Mouse (Mus musculus): ENCODE measurements at regions not wholly inside any gene's neighbourhood (a gene's known extent, or its start where the extent isn't known, plus 50 kb on each side); places are given as distances from the start of the nearest gene placed in this dataset.
"Not testable (repeated sequence)": the region's sequence is repeated elsewhere in the genome, so short reads cannot be mapped to it uniquely, and the experiment has no call there.

GRCm38 (mm10) chr10:15046285-15046684 is 328.3 kb upstream of the Gje1 start:
- Histone ChIP-seq H3K9ac (ENCODE audit: low read length) (no peak overlapping the region), H3K36me3 (ENCODE audit: control insufficient read depth, insufficient read depth, low read length) (no peaks in the 10 kb centered on the region), H3K4me1 (replicated peaks; ENCODE audit: control insufficient read depth, insufficient read depth, low read length) (no peaks in the 10 kb centered on the region), H3K27ac (ENCODE audit: low read depth) (no peak overlapping the region), H3K4me3 (ENCODE audit: low read depth, low read length) (no peak overlapping the region), H3K27me3 (replicated peaks; ENCODE audit: control insufficient read depth, insufficient read depth, low read length) (no peaks in the 10 kb centered on the region), H3K9me3 (ENCODE audit: control insufficient read depth, low read length) (no peaks in the 10 kb centered on the region), H3K4me2 (ENCODE audit: low read length) (no peak overlapping the region)
- ATAC-seq (replicated peaks; ENCODE audit: low FRiP score, low TSS enrichment, low read depth) (no peak), DNase-seq (ENCODE audit: low spot score) (no peak)
- WGBS: 68% methylated on average over 4 of the region's 4 CpGs

- H3K4me1 ChIP-seq (replicated peaks; ENCODE audit: control insufficient read depth, insufficient read depth, low read length): no peaks in the 10 kb centered on the region
- H3K36me3 ChIP-seq (ENCODE audit: control insufficient read depth, insufficient read depth, low read length): no peaks in the 10 kb centered on the region
- DNase-seq (ENCODE audit: low spot score) (no peak), ATAC-seq (replicated peaks; ENCODE audit: low FRiP score, low TSS enrichment, low read depth) (no peak)
- H3K4me3 ChIP-seq (ENCODE audit: low read depth, low read length): no peak overlapping the region
- WGBS: 64% methylated on average over 3 of the region's 3 CpGs
- H3K27me3 ChIP-seq (replicated peaks; ENCODE audit: control insufficient read depth, insufficient read depth, low read length): no peaks in the 10 kb centered on the region
- H3K27ac ChIP-seq (ENCODE audit: low read depth): no peak overlapping the region
- H3K9me3 ChIP-seq (ENCODE audit: control insufficient read depth, low read length): no peaks in the 10 kb centered on the region
- no peak overlapping the region for H3K9ac ChIP-seq (ENCODE audit: low read length)
- no peak overlapping the region for H3K4me2 ChIP-seq (ENCODE audit: low read length)
Measured at GRCm38 (mm10) chr10:15037571-15037970, 319.6 kb upstream of the Gje1 start.

DNA sequence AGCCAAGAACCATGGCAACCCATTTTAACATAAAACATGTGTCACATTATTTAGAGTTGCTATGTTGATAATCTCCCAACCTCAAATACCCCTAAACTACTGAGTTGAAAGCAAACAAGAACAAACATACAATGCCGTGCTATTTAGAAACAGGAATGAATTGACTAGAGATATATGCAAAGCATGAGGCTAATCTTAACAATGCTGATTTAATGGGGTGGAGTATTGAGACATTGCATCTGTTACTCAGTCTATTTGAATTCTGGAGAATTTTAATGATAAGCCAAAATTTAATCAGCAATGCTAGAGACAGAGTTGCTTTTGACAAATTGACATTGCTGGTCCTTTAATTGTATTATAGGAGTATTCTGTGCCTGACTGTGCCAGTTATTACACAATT is 313.5 kb upstream of the Gje1 start:
- Histone ChIP-seq H3K4me1 (replicated peaks; ENCODE audit: control insufficient read depth, insufficient read depth, low read length) (no peaks in the 10 kb centered on the region), H3K27me3 (replicated peaks; ENCODE audit: control insufficient read depth, insufficient read depth, low read length) (no peaks in the 10 kb centered on the region), H3K9ac (ENCODE audit: low read length) (no peak overlapping the region), H3K9me3 (ENCODE audit: control insufficient read depth, low read length) (no peaks in the 10 kb centered on the region), H3K4me3 (ENCODE audit: low read depth, low read length) (no peak overlapping the region), H3K27ac (ENCODE audit: low read depth) (no peak overlapping the region), H3K36me3 (ENCODE audit: control insufficient read depth, insufficient read depth, low read length) (no peaks in the 10 kb centered on the region), H3K4me2 (ENCODE audit: low read length) (no peak overlapping the region)
- no peak for DNase-seq (ENCODE audit: low spot score)
- 67% methylated on average over 1 of the region's 1 CpGs for WGBS
- ATAC-seq (replicated peaks; ENCODE audit: low FRiP score, low TSS enrichment, low read depth): no peak

GRCm38 (mm10) chr10:15029151-15029550 is 311.1 kb upstream of the Gje1 start:
- Histone ChIP-seq H3K36me3 (ENCODE audit: control insufficient read depth, insufficient read depth, low read length) (no peaks in the 10 kb centered on the region), H3K9me3 (ENCODE audit: control insufficient read depth, low read length) (no peaks in the 10 kb centered on the region), H3K27ac (ENCODE audit: low read depth) (no peak overlapping the region), H3K9ac (ENCODE audit: low read length) (no peak overlapping the region), H3K4me1 (replicated peaks; ENCODE audit: control insufficient read depth, insufficient read depth, low read length) (no peaks in the 10 kb centered on the region), H3K4me2 (ENCODE audit: low read length) (no peak overlapping the region), H3K4me3 (ENCODE audit: low read depth, low read length) (no peak overlapping the region), H3K27me3 (replicated peaks; ENCODE audit: control insufficient read depth, insufficient read depth, low read length) (no peaks in the 10 kb centered on the region)
- DNase-seq (ENCODE audit: low spot score) (no peak), ATAC-seq (replicated peaks; ENCODE audit: low FRiP score, low TSS enrichment, low read depth) (no peak)

- H3K9me3 ChIP-seq (ENCODE audit: control insufficient read depth, low read length): no peaks in the 10 kb centered on the region
- no peak overlapping the region for H3K4me3 ChIP-seq (ENCODE audit: low read depth, low read length)
- H3K36me3 ChIP-seq (ENCODE audit: control insufficient read depth, insufficient read depth, low read length): no peaks in the 10 kb centered on the region
- 80% methylated on average over 4 of the region's 4 CpGs for WGBS
- no peak overlapping the region for H3K4me2 ChIP-seq (ENCODE audit: low read length)
- no peaks in the 10 kb centered on the region for H3K4me1 ChIP-seq (replicated peaks; ENCODE audit: control insufficient read depth, insufficient read depth, low read length)
- no peaks in the 10 kb centered on the region for H3K27me3 ChIP-seq (replicated peaks; ENCODE audit: control insufficient read depth, insufficient read depth, low read length)
- H3K9ac ChIP-seq (ENCODE audit: low read length): no peak overlapping the region
- no peak for DNase-seq (ENCODE audit: low spot score)
- no peak overlapping the region for H3K27ac ChIP-seq (ENCODE audit: low read depth)
- no peak for ATAC-seq (replicated peaks; ENCODE audit: low FRiP score, low TSS enrichment, low read depth)
Measured at GRCm38 (mm10) chr10:15013919-15014318, 295.9 kb upstream of the Gje1 start.

DNA sequence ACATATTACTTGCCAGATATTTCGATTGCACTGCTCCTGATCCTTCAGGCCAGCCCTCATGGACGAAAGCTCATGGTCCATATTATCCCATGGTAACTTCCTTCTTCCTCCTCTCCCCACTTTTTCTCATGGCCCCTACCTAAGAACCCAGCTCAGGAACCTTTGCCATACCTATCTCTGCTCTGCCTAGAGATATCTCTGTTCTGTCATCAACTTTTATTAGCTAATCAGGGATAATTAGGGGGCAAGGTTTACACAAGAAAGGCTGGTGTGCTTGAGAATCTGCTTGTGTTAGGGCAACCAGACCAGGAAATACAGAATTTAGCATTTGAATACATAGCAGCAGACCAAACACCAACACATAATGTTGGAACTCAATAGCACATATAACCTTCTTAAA is 278.4 kb upstream of the Gje1 start:
- H3K27me3 ChIP-seq (replicated peaks; ENCODE audit: control insufficient read depth, insufficient read depth, low read length): no peaks in the 10 kb centered on the region
- H3K9me3 ChIP-seq (ENCODE audit: control insufficient read depth, low read length): no peaks in the 10 kb centered on the region
- H3K4me2 ChIP-seq (ENCODE audit: low read length): no peak overlapping the region
- 83% methylated on average over 2 of the region's 2 CpGs for WGBS
- no peak overlapping the region for H3K27ac ChIP-seq (ENCODE audit: low read depth)
- H3K4me3 ChIP-seq (ENCODE audit: low read depth, low read length): no peak overlapping the region
- H3K36me3 ChIP-seq (ENCODE audit: control insufficient read depth, insufficient read depth, low read length): no peaks in the 10 kb centered on the region
- no peaks in the 10 kb centered on the region for H3K4me1 ChIP-seq (replicated peaks; ENCODE audit: control insufficient read depth, insufficient read depth, low read length)
- ATAC-seq (replicated peaks; ENCODE audit: low FRiP score, low TSS enrichment, low read depth) (no peak), DNase-seq (ENCODE audit: low spot score) (no peak)
- H3K9ac ChIP-seq (ENCODE audit: low read length): no peak overlapping the region

DNA sequence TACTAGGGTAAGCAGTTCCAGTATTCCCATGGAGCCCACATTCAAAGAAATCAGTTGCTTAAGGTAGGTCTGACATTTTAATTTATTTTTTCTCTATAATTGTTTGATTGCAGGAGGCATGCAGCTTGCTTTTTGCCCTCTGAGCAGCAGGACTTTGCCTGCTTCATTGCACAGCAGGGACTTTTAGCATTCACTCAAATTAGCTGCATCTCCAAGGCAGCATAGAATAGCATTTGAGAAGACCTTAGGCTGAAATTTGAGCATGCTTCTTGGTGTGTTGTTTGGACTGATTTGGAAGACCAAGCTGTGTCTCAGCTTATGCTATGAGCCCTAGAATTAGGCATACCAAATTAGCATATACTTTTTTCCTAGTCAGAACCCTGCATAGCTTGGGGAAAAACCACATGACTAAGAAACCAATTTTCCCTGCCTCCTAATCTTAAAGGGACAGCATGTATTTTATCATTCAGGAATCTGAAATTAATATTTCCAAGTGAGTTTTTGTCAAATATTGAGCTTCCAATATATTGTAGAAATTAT is 271.7 kb upstream of the Gje1 start:
- DNase-seq (ENCODE audit: low spot score): no peak
- no peak overlapping the region for H3K9ac ChIP-seq (ENCODE audit: low read length)
- no peaks in the 10 kb centered on the region for H3K27me3 ChIP-seq (replicated peaks; ENCODE audit: control insufficient read depth, insufficient read depth, low read length)
- no peak overlapping the region for H3K4me3 ChIP-seq (ENCODE audit: low read depth, low read length)
- H3K36me3 ChIP-seq (ENCODE audit: control insufficient read depth, insufficient read depth, low read length): no peaks in the 10 kb centered on the region
- no peaks in the 10 kb centered on the region for H3K9me3 ChIP-seq (ENCODE audit: control insufficient read depth, low read length)
- H3K27ac ChIP-seq (ENCODE audit: low read depth): no peak overlapping the region
- H3K4me1 ChIP-seq (replicated peaks; ENCODE audit: control insufficient read depth, insufficient read depth, low read length): no peaks in the 10 kb centered on the region
- ATAC-seq (replicated peaks; ENCODE audit: low FRiP score, low TSS enrichment, low read depth): no peak
- H3K4me2 ChIP-seq (ENCODE audit: low read length): no peak overlapping the region

DNA sequence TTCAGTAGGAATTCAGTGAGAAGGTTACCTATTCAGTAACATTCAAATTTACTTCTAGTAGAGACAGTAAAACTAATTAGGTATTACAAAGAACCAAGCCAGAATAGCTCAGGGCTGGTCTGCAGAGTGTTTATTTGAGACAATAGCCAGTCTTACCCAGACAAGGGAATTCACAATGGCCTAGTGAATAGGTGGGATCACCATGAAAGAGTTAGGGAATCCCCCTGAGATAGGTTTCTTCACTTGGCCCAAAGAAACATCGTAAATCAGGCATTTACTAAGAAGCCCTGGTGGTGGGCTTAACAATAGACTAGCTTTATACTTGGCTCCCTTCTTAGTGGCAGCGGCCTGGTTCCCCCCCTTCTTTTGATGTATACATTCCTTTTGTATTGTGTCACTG is 268.6 kb upstream of the Gje1 start:
- H3K4me2 ChIP-seq (ENCODE audit: low read length); DNase-seq (ENCODE audit: low spot score); H3K4me3 ChIP-seq (ENCODE audit: low read depth, low read length); H3K27me3 ChIP-seq (replicated peaks; ENCODE audit: control insufficient read depth, insufficient read depth, low read length); H3K27ac ChIP-seq (ENCODE audit: low read depth); H3K9me3 ChIP-seq (ENCODE audit: control insufficient read depth, low read length); H3K4me1 ChIP-seq (replicated peaks; ENCODE audit: control insufficient read depth, insufficient read depth, low read length); H3K9ac ChIP-seq (ENCODE audit: low read length); ATAC-seq (replicated peaks; ENCODE audit: low FRiP score, low TSS enrichment, low read depth); H3K36me3 ChIP-seq (ENCODE audit: control insufficient read depth, insufficient read depth, low read length): not testable (repeated sequence)
- WGBS: 63% methylated on average over 2 of the region's 2 CpGs

GRCm38 (mm10) chr10:14978093-14978755 is 260.2 kb upstream of the Gje1 start:
- no peak overlapping the region for H3K27ac ChIP-seq (ENCODE audit: low read depth)
- no peaks in the 10 kb centered on the region for H3K27me3 ChIP-seq (replicated peaks; ENCODE audit: control insufficient read depth, insufficient read depth, low read length)
- H3K36me3 ChIP-seq (ENCODE audit: control insufficient read depth, insufficient read depth, low read length): no peaks in the 10 kb centered on the region
- H3K9me3 ChIP-seq (ENCODE audit: control insufficient read depth, low read length): no peaks in the 10 kb centered on the region
- H3K4me3 ChIP-seq (ENCODE audit: low read depth, low read length): no peak overlapping the region
- 46% methylated on average over 4 of the region's 4 CpGs for WGBS
- ATAC-seq (replicated peaks; ENCODE audit: low FRiP score, low TSS enrichment, low read depth): no peak
- peak; percentile 54 for DNase-seq (ENCODE audit: low spot score)
- no peak overlapping the region for H3K4me2 ChIP-seq (ENCODE audit: low read length)
- H3K4me1 ChIP-seq (replicated peaks; ENCODE audit: control insufficient read depth, insufficient read depth, low read length): no peaks in the 10 kb centered on the region
- H3K9ac ChIP-seq (ENCODE audit: low read length): no peak overlapping the region

Measured in intestine, embryonic 14.5 days (tissue).